Mouse (Mus musculus) MEL (cell line): ENCODE measurements at regions not wholly inside any gene's neighbourhood (a gene's known extent, or its start where the extent isn't known, plus 50 kb on each side); places are given as distances from the start of the nearest gene placed in this dataset.
A peak's percentile ranks its signal among the peaks of the same experiment; 100 is the strongest.

ENCODE experiments used
- DNase-seq: peaks from one replicate; pipeline ENCODE4 v3.0.0; 2011; ENCODE audit warnings: low read depth, low spot score
- H3K27ac ChIP-seq: 2 replicates; pipeline ENCODE4 v1.5.1; 2012; ENCODE audit warnings: low read depth, mild to moderate bottlenecking, control low read depth, low read length, moderate library complexity; ENCODE audit not compliant: control insufficient read depth
- H3K27me3 ChIP-seq, 2 experiments: fragments of 150-350 bp in 1 of 2; sonication (generic) in 1 of 2; 2 replicates each; pipeline ENCODE4 v1.6.1; 2012; ENCODE audit warnings: low read length in 2 of 2, mild to moderate bottlenecking in 2 of 2, improper control_type of control experiment in 1 of 2, moderate library complexity in 1 of 2; ENCODE audit not compliant: insufficient read depth in 2 of 2, control insufficient read depth in 1 of 2
- H3K36me3 ChIP-seq, 2 experiments: 2 replicates each; pipeline ENCODE4 v1.6.1; 2012 to 2014; ENCODE audit warnings: low read length in 2 of 2, improper control_type of control experiment in 1 of 2, inconsistent platforms in 1 of 2, mild to moderate bottlenecking in 1 of 2; ENCODE audit not compliant: insufficient read depth in 2 of 2, control insufficient read depth in 1 of 2
- H3K4me1 ChIP-seq, 2 experiments: fragments of 150-350 bp in 1 of 2; sonication (generic) in 1 of 2; 2 replicates each; pipeline ENCODE4 v1.6.1; 2012; ENCODE audit warnings: low read length in 2 of 2, improper control_type of control experiment in 1 of 2, mild to moderate bottlenecking in 1 of 2; ENCODE audit not compliant: insufficient read depth in 2 of 2, control insufficient read depth in 1 of 2
- H3K4me3 ChIP-seq, 2 experiments: fragments of 150-350 bp in 1 of 2; sonication (generic) in 1 of 2; 2 replicates each; pipeline ENCODE4 v1.5.1; 2012; ENCODE audit warnings: low read depth in 2 of 2, low read length in 2 of 2, mild to moderate bottlenecking in 2 of 2, moderate library complexity in 2 of 2, control low read depth in 1 of 2, improper control_type of control experiment in 1 of 2; ENCODE audit not compliant: control insufficient read depth in 1 of 2, insufficient read depth in 1 of 2
- H3K79me2 ChIP-seq: 2 replicates; pipeline ENCODE4 v1.6.1; 2012; ENCODE audit warnings: mild to moderate bottlenecking, low read length, moderate library complexity; ENCODE audit not compliant: control insufficient read depth, poor library complexity, insufficient read depth
- H3K9ac ChIP-seq: 2 replicates; pipeline ENCODE4 v1.6.1; 2012; ENCODE audit warnings: low read depth, mild to moderate bottlenecking, control low read depth, low read length, moderate library complexity; ENCODE audit not compliant: control insufficient read depth, poor library complexity, severe bottlenecking
- H3K9me3 ChIP-seq: fragments of 150-350 bp; sonication (generic); replicated peaks from 2 replicates; pipeline ENCODE4 v1.6.1; 2012; ENCODE audit warnings: mild to moderate bottlenecking, low read length, improper control_type of control experiment, moderate library complexity; ENCODE audit not compliant: insufficient read depth
- CHD2 ChIP-seq: IDR thresholded peaks from 2 replicates; pipeline ENCODE4 v1.6.1; 2011; ENCODE audit warnings: low read length, improper control_type of control experiment
- E2F4 ChIP-seq: IDR thresholded peaks from 2 replicates; pipeline ENCODE4 v1.6.1; 2011; ENCODE audit warnings: low read depth, low read length, improper control_type of control experiment, borderline replicate concordance
- GABPA ChIP-seq: IDR thresholded peaks from 2 replicates; pipeline ENCODE4 v1.6.1; 2012; ENCODE audit warnings: low read depth, mild to moderate bottlenecking, inconsistent platforms, low read length, improper control_type of control experiment, moderate library complexity
- GATA1 ChIP-seq: IDR thresholded peaks from 2 replicates; pipeline ENCODE4 v1.6.1; 2011; ENCODE audit warnings: low read depth, low read length, improper control_type of control experiment
- KAT2A ChIP-seq: conservative IDR thresholded peaks from 2 replicates; pipeline ENCODE4 v1.6.1; 2012; ENCODE audit warnings: low read depth, low read length, improper control_type of control experiment, inconsistent platforms
- MAX ChIP-seq: IDR thresholded peaks from 2 replicates; pipeline ENCODE4 v1.6.1; 2011; ENCODE audit warnings: low read length, improper control_type of control experiment
- MYB ChIP-seq: IDR thresholded peaks from 2 replicates; pipeline ENCODE4 v1.6.1; 2011; ENCODE audit warnings: mild to moderate bottlenecking, low read depth, low read length, improper control_type of control experiment
- POLR2AphosphoS5 ChIP-seq: IDR thresholded peaks from 2 replicates; pipeline ENCODE4 v1.6.1; 2012; ENCODE audit warnings: low read depth, borderline replicate concordance, mild to moderate bottlenecking, inconsistent platforms, low read length, moderate library complexity, mixed read lengths
- SMC3 ChIP-seq: IDR thresholded peaks from 2 replicates; pipeline ENCODE4 v1.6.1; 2011; ENCODE audit warnings: low read depth, low read length, improper control_type of control experiment
- TAL1 ChIP-seq: IDR thresholded peaks from 2 replicates; pipeline ENCODE4 v1.6.1; 2012; ENCODE audit warnings: mild to moderate bottlenecking, inconsistent platforms, low read length, moderate library complexity, mixed read lengths
- USF1 ChIP-seq: IDR thresholded peaks from 2 replicates; pipeline ENCODE4 v1.6.1; 2014; ENCODE audit warnings: low read depth, mild to moderate bottlenecking, inconsistent platforms, low read length, improper control_type of control experiment, moderate library complexity
- USF2 ChIP-seq, 2 experiments: IDR thresholded peaks; 2 replicates each; pipeline ENCODE4 v1.6.1; 2011 to 2012; ENCODE audit warnings: improper control_type of control experiment in 2 of 2, low read length in 2 of 2, borderline replicate concordance in 1 of 2, inconsistent platforms in 1 of 2, low read depth in 1 of 2, mild to moderate bottlenecking in 1 of 2; ENCODE audit not compliant: insufficient read depth in 1 of 2
- ZKSCAN1 ChIP-seq: IDR thresholded peaks from 2 replicates; pipeline ENCODE4 v1.6.1; 2012; ENCODE audit warnings: low read depth, mild to moderate bottlenecking, inconsistent platforms, low read length, improper control_type of control experiment, moderate library complexity
- ZMIZ1 ChIP-seq: IDR thresholded peaks from 2 replicates; pipeline ENCODE4 v1.6.1; 2012; ENCODE audit warnings: low read depth, mild to moderate bottlenecking, inconsistent platforms, low read length, improper control_type of control experiment, moderate library complexity

DNA sequence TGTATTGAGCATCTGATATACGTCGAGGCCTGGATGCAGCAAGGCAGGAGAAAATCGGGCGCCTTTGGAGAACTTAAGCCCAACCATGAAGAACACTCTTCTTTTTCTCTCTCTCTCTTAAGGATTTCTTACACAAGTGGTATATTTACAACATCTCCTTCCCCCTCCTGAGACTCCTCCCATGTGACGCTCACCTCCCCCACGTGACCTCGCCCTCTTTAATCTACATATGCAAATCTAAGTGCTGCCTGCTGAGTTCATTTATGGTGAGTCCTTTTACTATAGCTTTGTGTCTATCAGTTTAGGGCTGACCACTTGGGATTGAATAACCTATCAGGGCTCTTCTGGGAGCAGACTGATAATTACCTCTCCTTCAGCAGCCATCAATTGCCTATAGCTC lies 337.4 kb downstream of the Cd83 start:
- no peak for DNase-seq
- TF ChIP-seq USF1 (peak; percentile 45; the same call in 1 of the 2 replicates), MAX (no peak)
- no peaks in the 10 kb centered on the region for H3K79me2 ChIP-seq

DNA sequence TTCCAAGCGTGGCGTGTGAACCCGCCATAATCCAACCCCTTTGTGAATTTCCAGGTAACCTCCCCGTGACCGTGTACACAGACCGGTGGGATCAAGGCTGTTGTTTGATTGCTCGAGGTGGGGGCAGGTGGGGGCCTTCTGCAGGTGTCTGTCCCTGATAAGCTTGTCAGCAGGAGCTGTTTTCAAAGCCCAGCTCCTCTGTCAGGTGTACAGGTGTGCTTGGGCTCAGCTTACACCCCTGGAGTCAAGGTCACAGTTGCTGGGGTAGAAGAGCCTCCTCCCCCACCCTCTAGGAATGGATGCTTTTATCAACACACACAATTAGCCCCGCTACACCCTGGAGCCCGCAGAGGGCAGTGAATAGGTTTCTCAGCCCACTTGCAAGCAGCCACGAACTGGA lies 341.6 kb downstream of the Cd83 start:
- Histone ChIP-seq H3K27ac (no peak overlapping the region), H3K36me3 (no peaks in the 10 kb centered on the region), H3K9me3 (no peaks in the 10 kb centered on the region), H3K27me3 (no peaks in the 10 kb centered on the region), H3K79me2 (no peaks in the 10 kb centered on the region), H3K4me1 (no peaks in the 10 kb centered on the region), H3K4me3 (no peak overlapping the region), H3K9ac (no peak overlapping the region)
- TF ChIP-seq GABPA (no peak), E2F4 (no peak), TAL1 (no peak), SMC3 (no peak), ZMIZ1 (no peak), MYB (no peak), GATA1 (no peak), MAX (no peak), POLR2AphosphoS5 (no peak), KAT2A (no peak), ZKSCAN1 (no peak)
- no peak for DNase-seq

More for the DNA sequence above, 337.4 kb downstream of the Cd83 start:
- Histone ChIP-seq H3K4me3 (no peak overlapping the region), H3K4me1 (no peaks in the 10 kb centered on the region), H3K36me3 (no peaks in the 10 kb centered on the region), H3K27me3 (no peaks in the 10 kb centered on the region), H3K9me3 (no peaks in the 10 kb centered on the region), H3K9ac (no peak overlapping the region), H3K27ac (no peak overlapping the region)

DNA sequence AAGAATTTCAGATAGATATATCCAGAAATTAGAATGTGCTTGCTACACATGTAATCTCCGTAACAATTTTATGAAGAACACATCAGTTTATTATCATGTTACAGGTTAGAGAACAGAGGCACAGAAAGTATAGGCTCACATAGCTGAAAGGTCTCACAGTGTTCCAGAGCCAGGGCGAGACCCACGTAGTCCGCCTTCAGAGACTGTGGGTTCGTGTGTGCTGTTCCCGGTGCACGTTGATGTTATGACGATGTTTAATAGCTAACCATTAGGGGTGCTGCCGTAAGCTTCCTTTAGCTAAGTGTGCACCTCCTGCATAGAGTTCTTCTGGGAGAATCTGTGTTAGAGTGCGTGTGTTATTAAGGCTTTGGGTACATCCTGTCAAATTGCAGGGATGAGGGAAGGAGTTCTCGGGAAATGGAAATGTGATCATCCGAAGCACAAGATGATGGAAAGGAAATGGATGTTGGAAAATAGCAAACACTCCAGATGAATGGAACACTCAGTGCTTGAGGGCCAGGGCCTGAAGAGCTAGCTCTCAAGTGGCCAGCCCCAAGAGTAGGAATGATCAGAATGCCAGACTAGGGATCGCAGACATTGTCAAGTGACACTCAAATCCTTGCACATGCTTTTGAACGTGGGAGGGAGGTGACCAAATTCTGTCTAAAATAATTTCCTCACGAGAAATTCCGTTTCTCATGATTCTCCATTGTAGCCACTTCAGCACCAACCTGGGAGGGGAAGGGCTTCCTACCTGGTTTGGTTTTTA lies 344.1 kb downstream of the Cd83 start:
- Histone ChIP-seq H3K27ac (no peak overlapping the region), H3K9me3 (no peaks in the 10 kb centered on the region), H3K27me3 (no peaks in the 10 kb centered on the region), H3K36me3 (no peaks in the 10 kb centered on the region)
- TF ChIP-seq E2F4, result no peak
- TF ChIP-seq USF2 (IDR thresholded peaks at IDR 0.05; ENCODE audit: borderline replicate concordance in 1 of 2, insufficient read depth in 1 of 2, low read depth in 1 of 2, low read length in 2 of 2), result no peak
- TF ChIP-seq CHD2, result no peak
- TF ChIP-seq, all 39 proteins: peak for 0
- no peak for DNase-seq
- H3K4me3 ChIP-seq, result no peak overlapping the region
- H3K4me1 ChIP-seq, result no peaks in the 10 kb centered on the region
- H3K9ac ChIP-seq, result no peak overlapping the region
- no peaks in the 10 kb centered on the region for H3K79me2 ChIP-seq
